Mouse (Mus musculus) G1E (cell line): ENCODE measurements at regions not wholly inside any gene's neighbourhood (a gene's known extent, or its start where the extent isn't known, plus 50 kb on each side); places are given as distances from the start of the nearest gene placed in this dataset.

ENCODE experiments used
- ATAC-seq: 2 replicates; pipeline ENCODE4 v1.8.0; 2016; ENCODE audit warnings: mild to moderate bottlenecking; ENCODE audit not compliant: insufficient number of reproducible peaks, poor library complexity, low FRiP score, severe bottlenecking; ENCODE audit errors: extremely low read depth
- DNase-seq: peaks from one replicate; pipeline ENCODE4 v3.0.0; 2012; ENCODE audit warnings: low spot score
- H3K27me3 ChIP-seq: 2 replicates; pipeline ENCODE4 v1.6.1; 2012; ENCODE audit warnings: mild to moderate bottlenecking, low read length, inconsistent platforms; ENCODE audit not compliant: insufficient read depth
- H3K36me3 ChIP-seq: replicated peaks from 2 replicates; pipeline ENCODE3; 2012; ENCODE audit warnings: mild to moderate bottlenecking, inconsistent platforms
- H3K4me1 ChIP-seq: 2 replicates; pipeline ENCODE4 v1.6.1; 2012; ENCODE audit warnings: low read depth, low read length, inconsistent platforms, mixed read lengths; ENCODE audit not compliant: insufficient read depth
- H3K4me3 ChIP-seq: 2 replicates; pipeline ENCODE4 v1.5.1; 2012; ENCODE audit warnings: low read depth, mild to moderate bottlenecking, inconsistent platforms, low read length, moderate library complexity, mixed read lengths
- H3K9me3 ChIP-seq: replicated peaks from 2 replicates; pipeline ENCODE4 v1.6.1; 2012; ENCODE audit warnings: inconsistent platforms
- CTCF ChIP-seq: IDR thresholded peaks from 2 replicates; pipeline ENCODE4 v1.5.1; 2012; ENCODE audit warnings: low read depth, low read length, inconsistent platforms, mixed read lengths
- GATA1 ChIP-seq: IDR thresholded peaks from 2 replicates; pipeline ENCODE4 v1.6.1; 2012; ENCODE audit warnings: borderline replicate concordance, low read length, inconsistent platforms, mixed read lengths
- GATA2 ChIP-seq: IDR thresholded peaks from 2 replicates; pipeline ENCODE4 v1.6.1; 2012; ENCODE audit warnings: low read depth, low read length, inconsistent platforms, borderline replicate concordance
- POLR2AphosphoS5 ChIP-seq: IDR thresholded peaks from 2 replicates; pipeline ENCODE4 v1.6.1; 2012; ENCODE audit warnings: low read depth, low read length, inconsistent platforms; ENCODE audit not compliant: insufficient replicate concordance
- TAL1 ChIP-seq: conservative IDR thresholded peaks from 2 replicates; pipeline ENCODE4 v1.6.1; 2012; ENCODE audit warnings: low read depth, low read length, inconsistent platforms, mixed read lengths

DNA sequence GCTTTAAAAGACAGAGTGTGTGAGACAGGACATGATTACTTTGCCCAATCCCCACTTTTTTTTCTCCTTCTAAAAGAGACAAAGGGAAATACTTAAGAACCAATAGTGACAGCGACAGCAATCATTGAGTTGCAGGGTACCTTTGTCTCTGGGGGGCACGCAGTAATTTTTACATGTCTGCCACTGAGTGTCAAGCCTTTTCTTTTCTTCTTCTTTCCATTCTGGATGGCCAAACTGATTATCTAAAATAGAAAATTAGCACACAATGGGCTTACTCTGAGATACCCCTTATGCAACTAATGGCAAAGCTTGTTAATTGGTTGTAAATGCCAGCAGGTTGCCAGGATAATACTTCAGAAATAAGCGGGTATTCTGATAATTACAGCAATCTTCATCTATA lies 508.6 kb downstream of the Plcl1 start:
- Histone ChIP-seq H3K36me3 (no peaks in the 10 kb centered on the region), H3K27me3 (no peaks in the 10 kb centered on the region), H3K4me3 (no peak overlapping the region), H3K4me1 (no peaks in the 10 kb centered on the region), H3K9me3 (peaks cover 15% of the 10 kb centered on the region)
- DNase-seq, result no peak
- TF ChIP-seq GATA1 (no peak), CTCF (no peak), GATA2 (no peak), POLR2AphosphoS5 (no peak), TAL1 (no peak)
- no peak for ATAC-seq

DNA sequence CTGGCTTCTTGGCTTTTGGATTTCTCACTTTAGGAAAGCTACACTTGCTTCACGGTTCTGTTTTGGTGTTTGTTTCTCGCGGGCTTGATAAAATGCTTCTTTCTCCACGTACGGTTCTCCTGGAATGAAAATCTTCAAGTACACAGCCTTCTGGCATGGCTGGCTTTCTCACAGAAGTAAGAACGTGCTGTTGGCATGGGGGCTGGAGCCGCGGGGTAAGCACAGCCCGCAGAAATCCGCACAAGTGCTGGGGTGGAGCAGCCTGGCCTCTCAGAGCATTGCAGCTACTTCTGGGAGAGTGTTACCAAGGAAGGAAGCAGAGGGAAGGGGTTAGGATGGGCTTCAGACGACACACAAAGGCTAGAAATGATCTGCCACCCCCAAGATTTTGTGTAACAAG lies 510.2 kb downstream of the Plcl1 start:
- Histone ChIP-seq H3K27me3 (no peaks in the 10 kb centered on the region), H3K4me3 (no peak overlapping the region), H3K36me3 (no peaks in the 10 kb centered on the region), H3K4me1 (no peaks in the 10 kb centered on the region), H3K9me3 (peaks cover 17% of the 10 kb centered on the region)
- TF ChIP-seq CTCF (no peak), GATA1 (no peak), TAL1 (no peak), GATA2 (no peak)
- ATAC-seq (no peak), DNase-seq (no peak)

DNA sequence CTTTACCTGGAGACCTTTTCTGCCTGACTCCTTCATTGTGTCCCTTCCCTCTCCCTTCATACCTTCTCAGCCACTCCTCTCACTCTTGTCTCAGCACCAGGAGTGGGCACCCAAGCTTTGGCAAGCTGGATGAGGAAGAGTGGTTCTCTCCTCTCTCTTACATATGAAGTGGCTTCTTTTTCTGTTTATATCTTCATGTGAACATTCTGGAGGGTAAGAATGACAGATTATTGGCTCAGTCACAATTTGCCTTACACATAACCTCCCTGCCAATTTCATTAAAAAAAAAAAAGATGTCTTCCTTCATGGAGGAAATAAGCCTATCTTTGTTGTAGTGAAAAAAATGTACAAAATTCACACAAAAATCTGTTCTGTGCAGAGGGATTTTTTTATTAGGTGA lies 513.8 kb downstream of the Plcl1 start:
- peaks cover 20% of the 10 kb centered on the region for H3K9me3 ChIP-seq
- no peaks in the 10 kb centered on the region for H3K27me3 ChIP-seq
- ATAC-seq (no peak), DNase-seq (no peak)
- no peaks in the 10 kb centered on the region for H3K36me3 ChIP-seq
- TF ChIP-seq GATA2 (no peak), POLR2AphosphoS5 (no peak), TAL1 (no peak), GATA1 (no peak), CTCF (no peak)
- H3K4me1 ChIP-seq, result no peaks in the 10 kb centered on the region
- no peak overlapping the region for H3K4me3 ChIP-seq

DNA sequence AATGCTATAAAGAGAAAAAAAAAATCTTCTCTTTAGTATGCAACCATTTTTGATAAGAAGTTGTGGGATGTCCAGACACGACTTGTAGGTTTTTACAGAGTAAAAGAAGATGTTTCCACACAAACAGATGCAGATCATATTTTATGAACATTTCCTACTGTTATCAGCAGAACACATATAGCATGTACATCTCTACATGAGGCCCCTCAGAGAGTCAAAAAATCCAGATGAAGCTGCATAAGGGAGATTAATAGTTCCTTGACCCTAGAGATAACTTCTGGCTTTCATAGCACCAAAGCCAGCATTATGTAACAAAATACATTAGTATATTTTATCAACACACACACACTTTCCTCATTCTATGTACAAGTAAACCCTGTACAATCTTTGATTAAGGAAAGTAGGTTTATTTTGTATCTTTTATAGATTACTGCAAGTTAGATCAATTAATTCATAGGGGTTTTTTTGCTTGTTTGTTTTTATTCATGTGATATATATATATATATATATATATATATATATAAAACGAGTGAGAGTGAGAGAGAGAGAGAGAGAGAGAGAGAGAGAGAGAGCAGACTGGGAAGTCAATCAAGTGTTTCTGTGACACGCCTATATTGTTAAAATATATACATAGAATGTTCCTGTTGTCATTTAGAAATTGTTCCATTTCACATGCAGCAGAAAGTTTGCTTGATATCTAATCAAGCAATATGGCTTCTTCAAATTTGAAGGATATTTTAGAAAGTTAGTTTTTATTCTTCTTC lies 541.2 kb downstream of the Plcl1 start:
- DNase-seq, result no peak

DNA sequence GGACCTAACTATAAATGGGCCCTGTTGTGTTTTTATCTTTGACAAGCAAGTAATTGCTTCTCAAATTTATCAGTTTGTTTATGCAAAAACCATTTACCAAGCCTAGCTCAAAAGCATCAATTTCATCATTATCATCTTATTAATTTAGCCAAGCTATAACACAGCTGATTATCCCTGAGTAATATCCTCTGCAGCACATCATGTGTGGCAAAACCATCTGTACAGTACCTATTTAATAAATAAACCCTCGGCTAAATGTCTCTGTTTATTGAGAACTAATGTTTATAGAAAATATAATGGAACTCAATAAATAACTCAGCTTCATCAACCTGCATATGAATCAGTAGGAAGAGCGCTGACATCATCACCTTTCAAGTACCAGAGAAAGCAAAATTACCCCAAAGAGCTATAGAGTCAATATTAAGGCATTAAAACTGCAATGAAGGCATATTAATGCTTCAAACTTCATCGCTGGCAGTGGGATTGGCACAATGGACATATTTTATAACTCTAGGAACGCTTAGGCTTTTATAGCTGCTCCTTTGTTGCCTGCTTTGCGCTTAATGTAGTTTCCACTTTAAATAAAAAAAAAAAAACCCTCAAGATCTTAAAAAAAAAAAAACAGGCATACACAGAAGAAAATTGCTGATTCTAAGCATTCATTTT lies 542.0 kb downstream of the Plcl1 start:
- Histone ChIP-seq H3K36me3 (no peaks in the 10 kb centered on the region), H3K4me1 (no peaks in the 10 kb centered on the region), H3K4me3 (no peak overlapping the region), H3K9me3 (peaks cover 21% of the 10 kb centered on the region), H3K27me3 (no peaks in the 10 kb centered on the region)
- DNase-seq (no peak), ATAC-seq (no peak)
- no peak for TF ChIP-seq POLR2AphosphoS5
- no peak for TF ChIP-seq TAL1
- TF ChIP-seq GATA1, result no peak
- TF ChIP-seq GATA2, result no peak

More for the DNA sequence above, 541.2 kb downstream of the Plcl1 start:
- Histone ChIP-seq H3K4me1 (no peaks in the 10 kb centered on the region), H3K27me3 (no peaks in the 10 kb centered on the region), H3K9me3 (peaks cover 20% of the 10 kb centered on the region), H3K4me3 (no peak overlapping the region), H3K36me3 (no peaks in the 10 kb centered on the region)
- TF ChIP-seq GATA2, result no peak
- TF ChIP-seq POLR2AphosphoS5, result no peak
- no peak for TF ChIP-seq TAL1
- TF ChIP-seq GATA1, result no peak
- TF ChIP-seq CTCF, result no peak
- ATAC-seq, result no peak

DNA sequence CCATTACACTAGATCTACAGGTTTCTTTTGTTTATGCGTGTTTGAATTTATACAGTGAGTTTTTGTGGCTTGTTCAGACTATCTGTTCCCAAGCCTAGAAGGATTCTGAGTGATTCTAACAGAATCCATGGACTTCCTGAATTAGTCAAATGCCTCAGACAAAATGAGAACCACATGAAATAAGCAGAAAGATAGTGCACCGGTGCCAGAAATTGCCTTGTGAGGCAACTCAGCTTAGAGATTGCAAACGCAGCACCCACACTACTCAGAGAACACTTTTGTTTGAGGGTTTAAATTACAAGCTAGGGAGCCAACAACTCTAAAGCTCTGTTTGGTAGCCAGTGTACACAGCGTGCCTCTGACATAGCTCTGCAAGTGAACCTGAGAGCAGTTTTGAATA lies 543.9 kb downstream of the Plcl1 start:
- DNase-seq (no peak), ATAC-seq (no peak)
- Histone ChIP-seq H3K9me3 (peaks cover 25% of the 10 kb centered on the region), H3K4me3 (no peak overlapping the region), H3K36me3 (no peaks in the 10 kb centered on the region), H3K4me1 (no peaks in the 10 kb centered on the region), H3K27me3 (no peaks in the 10 kb centered on the region)
- TF ChIP-seq TAL1 (no peak), GATA2 (no peak), CTCF (no peak), POLR2AphosphoS5 (no peak), GATA1 (no peak)
